Mouse (Mus musculus) megakaryocyte, embryonic 14.5 days (primary cell): ENCODE measurements at regions not wholly inside any gene's neighbourhood (a gene's known extent, or its start where the extent isn't known, plus 50 kb on each side); places are given as distances from the start of the nearest gene placed in this dataset.

Experiments
- FLI1 ChIP-seq: IDR thresholded peaks from 2 replicates; pipeline ENCODE4 v1.6.1; 2012; ENCODE audit warnings: low read length, inconsistent platforms, mixed read lengths
- GATA1 ChIP-seq: IDR thresholded peaks from 3 replicates; pipeline ENCODE4 v1.6.1; 2012; ENCODE audit warnings: mixed read lengths, low read length, inconsistent platforms, borderline replicate concordance

DNA sequence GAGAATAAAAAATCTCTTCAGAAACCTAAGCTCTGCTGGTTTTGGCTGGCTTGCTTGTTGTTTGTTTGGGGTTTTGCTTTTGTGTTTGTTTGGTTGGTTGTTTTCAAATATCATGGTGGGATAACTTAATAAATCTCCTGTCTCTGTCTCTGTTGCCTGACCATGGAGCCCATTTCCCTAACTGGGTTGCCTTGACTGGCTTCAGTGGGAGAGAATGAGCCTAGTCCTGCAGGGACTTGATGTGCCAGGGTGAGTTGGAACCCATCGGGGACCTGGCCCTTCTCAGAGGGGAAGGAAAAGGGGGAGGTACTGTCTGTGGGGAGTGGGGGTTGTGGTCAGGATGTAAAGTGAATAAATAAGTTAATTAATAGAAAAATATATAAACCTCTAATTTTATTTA is 111.1 kb upstream of the Phyhipl start:
- TF ChIP-seq GATA1: no peak
- TF ChIP-seq FLI1: no peak
